Mouse (Mus musculus): ENCODE data around the gene Cipc. TPM values are rescaled to one million over a fixed set of nuclear protein-coding genes. Genes with fewer than 3 reads are reported as not detected.
A peak's percentile ranks its signal among the peaks of the same experiment; 100 is the strongest.

The Cipc gene
- polyA plus RNA-seq, 1 experiment from 2014 or later: 23.8 TPM

GRCm38 (mm10) chr12:86941173-86941572, 5.7 kb upstream of the Cipc start:
- WGBS: 51% methylated on average over 11 of the region's 11 CpGs
- no peak overlapping the region for H3K9ac ChIP-seq (ENCODE audit: low read depth, low read length)
- no peak overlapping the region for H3K27ac ChIP-seq (ENCODE audit: low read depth, low read length)
- H3K27me3 ChIP-seq (replicated peaks; ENCODE audit: control insufficient read depth, insufficient read depth, low read length): no peaks in the 10 kb centered on the region
- no peaks in the 10 kb centered on the region for H3K36me3 ChIP-seq (ENCODE audit: control insufficient read depth, insufficient read depth, low read length)
- H3K4me3 ChIP-seq (ENCODE audit: low read depth, low read length): no peak overlapping the region
- DNase-seq (ENCODE audit: low spot score): no peak
- H3K4me1 ChIP-seq (replicated peaks; ENCODE audit: control insufficient read depth, insufficient read depth, low read length): 0 out of 2 replicates have a peak, but pooled peaks cover 2% of the 10 kb centered on the region
- no peak overlapping the region for H3K4me2 ChIP-seq
- H3K9me3 ChIP-seq (ENCODE audit: control insufficient read depth, low read length): no peaks in the 10 kb centered on the region
- no peak for ATAC-seq (replicated peaks; ENCODE audit: low FRiP score)

- DNase-seq (ENCODE audit: low spot score): no peak
- H3K4me3 ChIP-seq (ENCODE audit: low read depth, low read length): no peak overlapping the region
- H3K4me2 ChIP-seq: no peak overlapping the region
- WGBS: 64% methylated on average over 5 of the region's 5 CpGs
- H3K36me3 ChIP-seq (ENCODE audit: control insufficient read depth, insufficient read depth, low read length): no peaks in the 10 kb centered on the region
- no peaks in the 10 kb centered on the region for H3K27me3 ChIP-seq (replicated peaks; ENCODE audit: control insufficient read depth, insufficient read depth, low read length)
- H3K9me3 ChIP-seq (ENCODE audit: control insufficient read depth, low read length): no peaks in the 10 kb centered on the region
- H3K4me1 ChIP-seq (replicated peaks; ENCODE audit: control insufficient read depth, insufficient read depth, low read length): 0 out of 2 replicates have a peak, but pooled peaks cover 3% of the 10 kb centered on the region
- no peak overlapping the region for H3K9ac ChIP-seq (ENCODE audit: low read depth, low read length)
- no peak overlapping the region for H3K27ac ChIP-seq (ENCODE audit: low read depth, low read length)
- ATAC-seq (replicated peaks; ENCODE audit: low FRiP score): no peak
These were observed 4.9 kb upstream of the Cipc start for GRCm38 (mm10) chr12:86941734-86942486.

- H3K4me1 ChIP-seq (replicated peaks; ENCODE audit: control insufficient read depth, insufficient read depth, low read length): peaks cover 6% of the 10 kb centered on the region; the same call in 1 of the 2 replicates
- H3K27me3 ChIP-seq (replicated peaks; ENCODE audit: control insufficient read depth, insufficient read depth, low read length): no peaks in the 10 kb centered on the region
- H3K4me2 ChIP-seq: no peak overlapping the region
- H3K4me3 ChIP-seq (ENCODE audit: low read depth, low read length): no peak overlapping the region
- H3K9ac ChIP-seq (ENCODE audit: low read depth, low read length): no peak overlapping the region
- ATAC-seq (replicated peaks; ENCODE audit: low FRiP score): no peak
- no peaks in the 10 kb centered on the region for H3K9me3 ChIP-seq (ENCODE audit: control insufficient read depth, low read length)
- no peaks in the 10 kb centered on the region for H3K36me3 ChIP-seq (ENCODE audit: control insufficient read depth, insufficient read depth, low read length)
- no peak overlapping the region for H3K27ac ChIP-seq (ENCODE audit: low read depth, low read length)
- 75% methylated on average over 8 of the region's 8 CpGs for WGBS
- DNase-seq (ENCODE audit: low spot score): no peak
These were observed 3.4 kb upstream of the Cipc start for GRCm38 (mm10) chr12:86943421-86943820.

- WGBS: 15% methylated on average over 4 of the region's 4 CpGs
- Histone ChIP-seq H3K4me1 (replicated peaks; ENCODE audit: control insufficient read depth, insufficient read depth, low read length) (peaks cover 13% of the 10 kb centered on the region), H3K27ac (ENCODE audit: low read depth, low read length) (no peak overlapping the region), H3K9me3 (ENCODE audit: control insufficient read depth, low read length) (no peaks in the 10 kb centered on the region), H3K27me3 (replicated peaks; ENCODE audit: control insufficient read depth, insufficient read depth, low read length) (no peaks in the 10 kb centered on the region), H3K36me3 (ENCODE audit: control insufficient read depth, insufficient read depth, low read length) (no peaks in the 10 kb centered on the region), H3K9ac (ENCODE audit: low read depth, low read length) (no peak overlapping the region), H3K4me2 (no peak overlapping the region), H3K4me3 (ENCODE audit: low read depth, low read length) (no peak overlapping the region)
- DNase-seq (ENCODE audit: low spot score) (no peak), ATAC-seq (replicated peaks; ENCODE audit: low FRiP score) (no peak)
These were observed 1.7 kb upstream of the Cipc start for GRCm38 (mm10) chr12:86945126-86945525.

GRCm38 (mm10) chr12:86946301-86946781, 502 bp upstream of the Cipc start:
- 2% methylated on average over 17 of the region's 17 CpGs for WGBS
- no peak for DNase-seq (ENCODE audit: low spot score)

GRCm38 (mm10) chr12:86947681-86948401, 998 bp downstream of the Cipc start:
- Histone ChIP-seq H3K27ac (ENCODE audit: low read depth, low read length) (peak overlapping the region; percentile 71; the same call in 1 of the 2 replicates), H3K9ac (ENCODE audit: low read depth, low read length) (peak overlapping the region; percentile 94), H3K9me3 (ENCODE audit: control insufficient read depth, low read length) (no peaks in the 10 kb centered on the region), H3K4me1 (replicated peaks; ENCODE audit: control insufficient read depth, insufficient read depth, low read length) (peaks cover 16% of the 10 kb centered on the region), H3K27me3 (replicated peaks; ENCODE audit: control insufficient read depth, insufficient read depth, low read length) (no peaks in the 10 kb centered on the region), H3K4me2 (peak overlapping the region; percentile 87), H3K36me3 (ENCODE audit: control insufficient read depth, insufficient read depth, low read length) (peaks cover 4% of the 10 kb centered on the region; the same call in 1 of the 2 replicates), H3K4me3 (ENCODE audit: low read depth, low read length) (peak overlapping the region; percentile 79)
- DNase-seq (ENCODE audit: low spot score) (peak; percentile 47), ATAC-seq (replicated peaks; ENCODE audit: low FRiP score) (peak; percentile 39)
- 17% methylated on average over 26 of the region's 26 CpGs for WGBS

More at GRCm38 (mm10) chr12:86946301-86946781, 502 bp upstream of the Cipc start:
- Histone ChIP-seq H3K4me3 (ENCODE audit: low read depth, low read length) (peak overlapping the region; percentile 79), H3K27me3 (replicated peaks; ENCODE audit: control insufficient read depth, insufficient read depth, low read length) (no peaks in the 10 kb centered on the region), H3K4me2 (peak overlapping the region; percentile 87), H3K9ac (ENCODE audit: low read depth, low read length) (peak overlapping the region; percentile 94), H3K4me1 (replicated peaks; ENCODE audit: control insufficient read depth, insufficient read depth, low read length) (peaks cover 16% of the 10 kb centered on the region), H3K27ac (ENCODE audit: low read depth, low read length) (peak overlapping the region; percentile 98), H3K9me3 (ENCODE audit: control insufficient read depth, low read length) (no peaks in the 10 kb centered on the region), H3K36me3 (ENCODE audit: control insufficient read depth, insufficient read depth, low read length) (no peaks in the 10 kb centered on the region)
- no peak for ATAC-seq (replicated peaks; ENCODE audit: low FRiP score)

GRCm38 (mm10) chr12:86948627-86949026, 1.8 kb downstream of the Cipc start:
- Histone ChIP-seq H3K27ac (ENCODE audit: low read depth, low read length) (no peak overlapping the region), H3K4me3 (ENCODE audit: low read depth, low read length) (no peak overlapping the region), H3K9me3 (ENCODE audit: control insufficient read depth, low read length) (no peaks in the 10 kb centered on the region), H3K9ac (ENCODE audit: low read depth, low read length) (no peak overlapping the region), H3K36me3 (ENCODE audit: control insufficient read depth, insufficient read depth, low read length) (peaks cover 11% of the 10 kb centered on the region), H3K4me2 (peak overlapping the region; percentile 87; the same call in 1 of the 2 replicates), H3K27me3 (replicated peaks; ENCODE audit: control insufficient read depth, insufficient read depth, low read length) (no peaks in the 10 kb centered on the region), H3K4me1 (replicated peaks; ENCODE audit: control insufficient read depth, insufficient read depth, low read length) (peaks cover 16% of the 10 kb centered on the region)
- DNase-seq (ENCODE audit: low spot score) (no peak), ATAC-seq (replicated peaks; ENCODE audit: low FRiP score) (no peak)
- 62% methylated on average over 6 of the region's 6 CpGs for WGBS

- Histone ChIP-seq H3K27me3 (replicated peaks; ENCODE audit: control insufficient read depth, insufficient read depth, low read length) (no peaks in the 10 kb centered on the region), H3K36me3 (ENCODE audit: control insufficient read depth, insufficient read depth, low read length) (peaks cover 14% of the 10 kb centered on the region), H3K9ac (ENCODE audit: low read depth, low read length) (no peak overlapping the region), H3K4me3 (ENCODE audit: low read depth, low read length) (no peak overlapping the region), H3K9me3 (ENCODE audit: control insufficient read depth, low read length) (no peaks in the 10 kb centered on the region), H3K4me2 (0 out of 2 replicates have a peak overlapping the region, but pooled peaks have one; percentile 31), H3K27ac (ENCODE audit: low read depth, low read length) (no peak overlapping the region), H3K4me1 (replicated peaks; ENCODE audit: control insufficient read depth, insufficient read depth, low read length) (peaks cover 16% of the 10 kb centered on the region)
- ATAC-seq (replicated peaks; ENCODE audit: low FRiP score) (no peak), DNase-seq (ENCODE audit: low spot score) (no peak)
- 76% methylated on average over 9 of the region's 9 CpGs for WGBS
These were observed 2.7 kb downstream of the Cipc start for GRCm38 (mm10) chr12:86949501-86949900.

Data from liver, embryonic 11.5 days (tissue).